Mouse (Mus musculus): ENCODE data around the gene Flrt3. TPM values are rescaled to one million over a fixed set of nuclear protein-coding genes. Genes with fewer than 3 reads are reported as not detected.

Gene Flrt3
- total and polyA plus RNA-seq, 3 experiments, result not detected

DNA sequence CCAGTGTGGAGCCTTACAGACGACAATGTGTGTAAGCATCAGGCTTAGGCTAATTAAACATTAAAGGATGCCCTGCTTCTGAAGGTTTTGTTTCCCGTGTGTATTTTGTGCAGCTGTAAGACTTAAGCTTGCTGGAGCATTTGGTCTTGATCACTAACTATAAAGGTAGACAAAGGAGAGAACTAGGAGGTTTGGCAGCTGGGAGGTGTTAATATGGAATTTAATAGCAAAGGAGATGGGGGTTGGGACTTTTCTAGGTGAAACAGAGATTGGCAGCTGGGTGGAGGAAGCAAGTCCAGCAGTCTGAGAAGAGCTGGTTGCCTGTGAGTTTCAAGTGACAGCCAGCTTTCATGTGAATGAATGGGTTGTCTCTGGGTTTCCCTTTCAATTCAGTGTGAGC lies 34.0 kb upstream of the Flrt3 start:
- no peak for DNase-seq (ENCODE audit: extremely low read depth)
- in situ Hi-C loops (cut with MboI; ENCODE audit: low pct_ligation_motif_present, low pct_unique_long_range_greater_than_20kb, low sequenced_read_pairs), result no loop called here
- dilution Hi-C loops (cut with MboI; ENCODE audit: extremely low pct_ligation_motif_present, extremely low pct_unique_long_range_greater_than_20kb, low sequenced_read_pairs), result no loop called here

DNA sequence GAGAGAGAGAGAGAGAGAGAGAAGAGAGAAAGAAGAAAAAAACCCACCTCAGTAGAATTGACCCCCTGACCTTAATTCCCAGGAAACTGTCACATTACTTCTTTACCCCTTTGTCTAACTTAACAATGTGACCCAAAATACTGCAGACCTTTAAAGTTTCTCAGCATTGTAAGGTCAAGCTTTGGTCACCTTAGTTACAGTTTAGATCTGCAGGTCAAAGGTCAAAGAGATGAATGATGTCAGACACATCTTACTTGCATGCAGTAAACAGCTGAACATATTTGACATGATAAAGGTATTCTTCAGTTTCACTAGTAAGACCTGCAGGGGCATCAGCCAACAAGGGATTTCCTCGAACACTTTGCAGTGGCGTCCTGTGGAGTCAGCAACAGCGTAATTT lies 32.9 kb upstream of the Flrt3 start:
- no peaks in the 10 kb centered on the region for H3K4me1 ChIP-seq (ENCODE audit: control insufficient read depth in 1 of 2, insufficient read depth in 2 of 2)
- dilution Hi-C loops (cut with MboI; ENCODE audit: extremely low pct_ligation_motif_present, extremely low pct_unique_long_range_greater_than_20kb, low sequenced_read_pairs), result no loop called here
- DNase-seq (ENCODE audit: extremely low read depth), result no peak
- in situ Hi-C loops (cut with MboI; ENCODE audit: low pct_ligation_motif_present, low pct_unique_long_range_greater_than_20kb, low sequenced_read_pairs), result no loop called here
- H3K36me3 ChIP-seq (replicated peaks in 1 of 2; ENCODE audit: control insufficient read depth in 1 of 2, insufficient read depth in 1 of 2, low read length in 1 of 2), result no peaks in the 10 kb centered on the region
- H3K27me3 ChIP-seq (replicated peaks), result no peaks in the 10 kb centered on the region
- no peaks in the 10 kb centered on the region for H3K79me2 ChIP-seq (replicated peaks; ENCODE audit: control insufficient read depth, extremely low read depth, insufficient read depth, poor library complexity, severe bottlenecking)
- no peak overlapping the region for H3K4me3 ChIP-seq (replicated peaks in 1 of 3; ENCODE audit: low read depth in 2 of 3, low read length in 2 of 3, poor library complexity in 1 of 3)
- TF ChIP-seq POLR2AphosphoS2 (IDR thresholded peaks at IDR 0.05; ENCODE audit: low read depth, low read length) (no peak), POLR2A (IDR thresholded peaks at IDR 0.05; ENCODE audit: low read depth, low read length) (no peak), CTCF (conservative IDR thresholded peaks at IDR 0.05 in 1 of 2, IDR thresholded peaks at IDR 0.05 in 1 of 2; ENCODE audit: low read depth in 2 of 2, low read length in 2 of 2) (no peak), ETS1 (conservative IDR thresholded peaks at IDR 0.05; ENCODE audit: low read depth, low read length) (no peak), TCF12 (IDR thresholded peaks at IDR 0.05; ENCODE audit: low read depth, low read length) (no peak), IRF4 (IDR thresholded peaks at IDR 0.05; ENCODE audit: low read depth, low read length) (no peak), ZNF384 (IDR thresholded peaks at IDR 0.05; ENCODE audit: low read depth, low read length) (no peak), RCOR1 (conservative IDR thresholded peaks at IDR 0.05; ENCODE audit: low read depth, low read length) (no peak), SMC3 (IDR thresholded peaks at IDR 0.05; ENCODE audit: low read depth, low read length) (no peak), BHLHE40 (IDR thresholded peaks at IDR 0.05; ENCODE audit: low read depth, low read length) (no peak)
- no peak overlapping the region for H3K9ac ChIP-seq (ENCODE audit: insufficient read depth, low read depth)
- H3K27ac ChIP-seq (ENCODE audit: insufficient read depth, low read depth), result no peak overlapping the region
- peaks cover 55% of the 10 kb centered on the region for H3K9me3 ChIP-seq (replicated peaks; ENCODE audit: low read length)
- no peak overlapping the region for H3K4me2 ChIP-seq (ENCODE audit: insufficient read depth, low read depth, poor library complexity, severe bottlenecking)

More for the DNA sequence above, 34.0 kb upstream of the Flrt3 start:
- Histone ChIP-seq H3K36me3 (replicated peaks in 1 of 2; ENCODE audit: control insufficient read depth in 1 of 2, insufficient read depth in 1 of 2, low read length in 1 of 2) (no peaks in the 10 kb centered on the region), H3K4me3 (replicated peaks in 1 of 3; ENCODE audit: low read depth in 2 of 3, low read length in 2 of 3, poor library complexity in 1 of 3) (no peak overlapping the region), H3K9ac (ENCODE audit: insufficient read depth, low read depth) (no peak overlapping the region), H3K79me2 (replicated peaks; ENCODE audit: control insufficient read depth, extremely low read depth, insufficient read depth, poor library complexity, severe bottlenecking) (no peaks in the 10 kb centered on the region), H3K27ac (ENCODE audit: insufficient read depth, low read depth) (no peak overlapping the region), H3K4me2 (ENCODE audit: insufficient read depth, low read depth, poor library complexity, severe bottlenecking) (no peak overlapping the region), H3K4me1 (ENCODE audit: control insufficient read depth in 1 of 2, insufficient read depth in 2 of 2) (no peaks in the 10 kb centered on the region), H3K9me3 (replicated peaks; ENCODE audit: low read length) (peaks cover 54% of the 10 kb centered on the region), H3K27me3 (replicated peaks) (no peaks in the 10 kb centered on the region)
- TF ChIP-seq RCOR1 (conservative IDR thresholded peaks at IDR 0.05; ENCODE audit: low read depth, low read length) (no peak), KAT2A (IDR thresholded peaks at IDR 0.05; ENCODE audit: insufficient replicate concordance, low read length) (no peak), USF2 (conservative IDR thresholded peaks at IDR 0.05; ENCODE audit: low read depth, low read length) (no peak), ZKSCAN1 (IDR thresholded peaks at IDR 0.05; ENCODE audit: borderline replicate concordance, low read depth, low read length) (no peak), ZMIZ1 (IDR thresholded peaks at IDR 0.05; ENCODE audit: low read depth, low read length) (no peak), POLR2A (IDR thresholded peaks at IDR 0.05; ENCODE audit: low read depth, low read length) (no peak), TBP (conservative IDR thresholded peaks at IDR 0.05; ENCODE audit: low read depth, low read length) (no peak), MEF2A (IDR thresholded peaks at IDR 0.05; ENCODE audit: borderline replicate concordance, low read depth, low read length) (no peak), E2F4 (IDR thresholded peaks at IDR 0.05; ENCODE audit: insufficient replicate concordance, low read depth, low read length) (no peak), MAZ (IDR thresholded peaks at IDR 0.05; ENCODE audit: low read depth, low read length) (no peak), HCFC1 (IDR thresholded peaks at IDR 0.05; ENCODE audit: low read depth, low read length) (no peak), RAD21 (IDR thresholded peaks at IDR 0.05; ENCODE audit: low read depth, low read length) (no peak)

All from CH12.LX (cell line).